ENCODE assay signal across 24 mouse cellular contexts in the genomic region with DNA sequence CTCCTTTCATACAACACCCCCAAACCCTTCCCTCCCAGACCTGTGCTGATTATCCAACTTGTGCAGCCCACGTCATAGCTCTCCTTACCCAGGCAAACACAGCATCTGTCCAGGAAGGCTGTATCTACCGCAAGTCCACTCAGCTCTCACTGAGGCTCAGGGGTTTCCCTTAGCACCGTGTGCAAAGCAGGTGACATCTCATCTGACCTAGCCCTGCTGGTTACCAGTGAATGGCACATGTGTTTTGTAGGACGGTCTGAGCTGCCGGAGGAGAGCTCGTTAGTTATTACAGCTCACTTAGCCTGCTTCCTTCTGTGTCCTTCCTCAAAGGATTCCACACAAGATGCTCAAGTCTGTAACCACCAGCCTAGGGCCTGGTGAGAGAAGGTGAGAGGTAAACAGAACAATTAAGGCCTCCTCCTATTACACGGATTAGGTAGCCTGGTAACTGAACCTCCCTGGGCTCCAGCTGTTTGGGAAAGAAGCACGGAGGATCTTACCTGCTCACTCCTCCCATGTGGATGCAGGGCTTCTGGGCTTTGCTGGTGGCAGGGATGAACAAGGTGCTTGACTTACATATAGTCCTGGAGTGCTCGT. TPM values are rescaled to one million over a fixed set of nuclear protein-coding genes. Genes with fewer than 3 reads are reported as not detected.
DNase-seq lines count a peak whose midpoint lies in the region; ATAC-seq and TF ChIP-seq lines count a peak whose summit lies in the region.
"Had no signal": no experiment of that assay in that cellular context is flagged by ENCODE, and none has a peak within 500 bp of the region (broad histone marks: within the 10 kb centered on the region; RNA-seq: fewer than 3 reads in every experiment).

No protein-coding gene starts in this region.

- TF ChIP-seq CTCF in heart, postnatal 0 days (IDR thresholded peaks at IDR 0.05; ENCODE audit: low read depth) = no peak
- TF ChIP-seq CTCF in heart, adult 2 months (IDR thresholded peaks at IDR 0.05) = no peak
- TF ChIP-seq CTCF in stomach, postnatal 0 days (IDR thresholded peaks at IDR 0.05; ENCODE audit: low read depth) = no peak

- no peaks in the 10 kb centered on the region for H3K27me3 ChIP-seq in heart, postnatal 0 days (ENCODE audit: control insufficient read depth, insufficient read depth, low read length)
- H3K27me3 ChIP-seq in heart, adult 2 months (ENCODE audit: control insufficient read depth, insufficient read depth, low read length) = no peaks in the 10 kb centered on the region
- H3K27me3 ChIP-seq in embryonic facial prominence, embryonic 12.5 days = no peaks in the 10 kb centered on the region
- H3K27me3 ChIP-seq in stomach, postnatal 0 days (ENCODE audit: control insufficient read depth, insufficient read depth, low read length) = no peaks in the 10 kb centered on the region
- H3K27me3 ChIP-seq in midbrain, embryonic 10.5 days (ENCODE audit: low read depth, poor library complexity, severe bottlenecking) = no peaks in the 10 kb centered on the region
- H3K27me3 ChIP-seq: heart, embryonic 15.5 days; intestine, embryonic 15.5 days had no signal

- H3K4me2 ChIP-seq in heart, postnatal 0 days (ENCODE audit: low read depth, low read length) = no peak overlapping the region
- H3K4me2 ChIP-seq in embryonic facial prominence, embryonic 12.5 days (replicated peaks) = no peak overlapping the region
- no peak overlapping the region for H3K4me2 ChIP-seq in stomach, postnatal 0 days (replicated peaks; ENCODE audit: low read depth)
- H3K4me2 ChIP-seq: heart, embryonic 15.5 days; hindbrain, embryonic 14.5 days; intestine, embryonic 15.5 days had no signal

- peak; percentile 16 for DNase-seq in embryo, embryonic 10 days (ENCODE audit: low spot score)
- DNase-seq in embryo, embryonic 9.5 days (ENCODE audit: extremely low spot score) = no peak
- DNase-seq in heart, postnatal 0 days (ENCODE audit: low spot score) = no peak
- no peak for DNase-seq in heart, adult 2 months
- no peak for DNase-seq in stomach, postnatal 0 days (ENCODE audit: low spot score)
- DNase-seq in kidney, postnatal 4 days = no peak
- DNase-seq in midbrain, embryonic 10.5 days (ENCODE audit: low spot score) = no peak
- DNase-seq: adrenal gland, postnatal 10 days; B cell, adult 2 months; cerebellum, adult 2 months; cerebellum, postnatal 10 days; embryo, embryonic 11 days; kidney, adult 18-20 months had no signal

- no peaks in the 10 kb centered on the region for H3K36me3 ChIP-seq in heart, postnatal 0 days (replicated peaks; ENCODE audit: control insufficient read depth, insufficient read depth, low read length)
- no peaks in the 10 kb centered on the region for H3K36me3 ChIP-seq in heart, adult 2 months (ENCODE audit: control insufficient read depth, insufficient read depth, low read length)
- no peaks in the 10 kb centered on the region for H3K36me3 ChIP-seq in embryonic facial prominence, embryonic 12.5 days
- H3K36me3 ChIP-seq in stomach, postnatal 0 days (ENCODE audit: control insufficient read depth, insufficient read depth, low read length) = no peaks in the 10 kb centered on the region
- no peaks in the 10 kb centered on the region for H3K36me3 ChIP-seq in midbrain, embryonic 10.5 days
- H3K36me3 ChIP-seq: heart, embryonic 15.5 days; hindbrain, embryonic 10.5 days; intestine, embryonic 15.5 days had no signal

- H3K4me3 ChIP-seq in heart, postnatal 0 days (ENCODE audit: low read depth, low read length) = no peak overlapping the region
- H3K4me3 ChIP-seq in heart, adult 2 months = no peak overlapping the region
- H3K4me3 ChIP-seq in embryonic facial prominence, embryonic 12.5 days = no peak overlapping the region
- no peak overlapping the region for H3K4me3 ChIP-seq in stomach, postnatal 0 days (ENCODE audit: low read depth, low read length)
- H3K4me3 ChIP-seq in midbrain, embryonic 10.5 days = no peak overlapping the region
- H3K4me3 ChIP-seq: heart, embryonic 15.5 days; hindbrain, embryonic 10.5 days; intestine, embryonic 15.5 days had no signal

- ATAC-seq in heart, postnatal 0 days (ENCODE audit: insufficient read depth, low read depth) = 0 out of 2 replicates have a peak, but pooled peaks have one; percentile 17
- ATAC-seq in embryonic facial prominence, embryonic 12.5 days (ENCODE audit: insufficient number of reproducible peaks, insufficient read depth, low FRiP score, low TSS enrichment) = peak; percentile 52; the same call in 1 of the 2 replicates
- ATAC-seq in stomach, postnatal 0 days (ENCODE audit: low FRiP score, low TSS enrichment) = no peak
- ATAC-seq: CD4-positive, CD25-positive, alpha-beta regulatory T cell, adult 4 months; forebrain, embryonic 14.5 days; intestine, embryonic 15.5 days had no signal

- H3K27ac ChIP-seq in heart, postnatal 0 days (ENCODE audit: low read depth) = no peak overlapping the region
- H3K27ac ChIP-seq in heart, adult 2 months = no peak overlapping the region
- H3K27ac ChIP-seq in embryonic facial prominence, embryonic 12.5 days = no peak overlapping the region
- H3K27ac ChIP-seq in stomach, postnatal 0 days (replicated peaks) = 0 out of 2 replicates have a peak overlapping the region, but pooled peaks have one; percentile 14
- no peak overlapping the region for H3K27ac ChIP-seq in midbrain, embryonic 10.5 days (replicated peaks)
- H3K27ac ChIP-seq: heart, embryonic 15.5 days; hindbrain, embryonic 10.5 days; hindbrain, embryonic 14.5 days; intestine, embryonic 15.5 days had no signal

- 55% methylated on average over 9 of the region's 9 CpGs for WGBS in heart, postnatal 0 days
- WGBS in heart, adult 2 months = 68% methylated on average over 9 of the region's 9 CpGs
- WGBS in embryonic facial prominence, embryonic 12.5 days = 45% methylated on average over 9 of the region's 9 CpGs
- WGBS in stomach, postnatal 0 days = 55% methylated on average over 9 of the region's 9 CpGs
- 70% methylated on average over 9 of the region's 9 CpGs for WGBS in midbrain, embryonic 10.5 days

- H3K79me2 ChIP-seq in heart, adult 2 months (replicated peaks; ENCODE audit: control insufficient read depth, insufficient read depth, low read length) = no peaks in the 10 kb centered on the region

- TF ChIP-seq EP300 in heart, postnatal 0 days (IDR thresholded peaks at IDR 0.05; ENCODE audit: low read depth) = no peak
- TF ChIP-seq EP300 in heart, adult 2 months (IDR thresholded peaks at IDR 0.05; ENCODE audit: insufficient read depth, low read depth, low read length) = no peak
- no peak for TF ChIP-seq EP300 in stomach, postnatal 0 days (optimal IDR thresholded peaks at IDR 0.05)

- no peaks in the 10 kb centered on the region for H3K9me3 ChIP-seq in heart, postnatal 0 days (replicated peaks; ENCODE audit: control insufficient read depth, low read length)
- H3K9me3 ChIP-seq in embryonic facial prominence, embryonic 12.5 days = no peaks in the 10 kb centered on the region
- H3K9me3 ChIP-seq in stomach, postnatal 0 days (ENCODE audit: control insufficient read depth, low read length) = no peaks in the 10 kb centered on the region
- H3K9me3 ChIP-seq in midbrain, embryonic 10.5 days (replicated peaks) = no peaks in the 10 kb centered on the region
- H3K9me3 ChIP-seq: heart, embryonic 15.5 days; hindbrain, embryonic 10.5 days; intestine, embryonic 15.5 days had no signal

- intact Hi-C loops in heart, adult 2 months (cut with DNase I) = no loop called here

- no peaks in the 10 kb centered on the region for H3K4me1 ChIP-seq in heart, postnatal 0 days (ENCODE audit: control insufficient read depth, insufficient read depth)
- H3K4me1 ChIP-seq in heart, adult 2 months (ENCODE audit: control insufficient read depth, insufficient read depth, low read length) = no peaks in the 10 kb centered on the region
- H3K4me1 ChIP-seq in embryonic facial prominence, embryonic 12.5 days = no peaks in the 10 kb centered on the region
- no peaks in the 10 kb centered on the region for H3K4me1 ChIP-seq in stomach, postnatal 0 days (replicated peaks; ENCODE audit: control insufficient read depth, insufficient read depth)
- H3K4me1 ChIP-seq in midbrain, embryonic 10.5 days = no peaks in the 10 kb centered on the region
- H3K4me1 ChIP-seq: heart, embryonic 15.5 days had no signal

- H3K9ac ChIP-seq in heart, postnatal 0 days (replicated peaks; ENCODE audit: low read depth, low read length) = no peak overlapping the region
- no peak overlapping the region for H3K9ac ChIP-seq in heart, adult 2 months (ENCODE audit: low read depth, low read length)
- H3K9ac ChIP-seq in embryonic facial prominence, embryonic 12.5 days = no peak overlapping the region
- no peak overlapping the region for H3K9ac ChIP-seq in stomach, postnatal 0 days (ENCODE audit: low read length)
- H3K9ac ChIP-seq: heart, embryonic 15.5 days; hindbrain, embryonic 14.5 days; intestine, embryonic 15.5 days had no signal

- no peak for TF ChIP-seq POLR2A in heart, adult 2 months (IDR thresholded peaks at IDR 0.05; ENCODE audit: insufficient read depth, low read depth, low read length)

RNA-seq across cellular contexts. Expression of gene 9430015G10Rik, which starts 11.9 kb away (rescaled TPM):
- total RNA-seq in heart, postnatal 0 days (2014; rRNA removed; ENCODE audit: low replicate concordance) = 6.7 and 14.6 TPM in 2 replicates
- 3.8 and 4.3 TPM in 2 replicates for polyA plus RNA-seq in heart, postnatal 0 days (2015; fragmentation: Nextera tagmentation; extraction: Ambion mirVana)
- total RNA-seq in heart, adult 2 months (2021) = 1 to 10 TPM; 1.7 to 3.5 TPM
- polyA plus RNA-seq in heart, adult 2 months (2012; rRNA removed) = 5.9 and 7.5 TPM in 2 replicates
- 54.8 and 55.5 TPM in 2 replicates for polyA plus RNA-seq in embryonic facial prominence, embryonic 12.5 days (2016; fragmentation: Nextera tagmentation; extraction: Ambion mirVana)
- polyA plus RNA-seq in stomach, postnatal 0 days (2015; fragmentation: Nextera tagmentation; extraction: Ambion mirVana) = 4.9 and 5.4 TPM in 2 replicates
- polyA plus RNA-seq in midbrain, embryonic 10.5 days (2016; fragmentation: Nextera tagmentation; extraction: Ambion mirVana) = 75.3 and 76.5 TPM in 2 replicates

RNA-seq across cellular contexts. Expression of gene Rnf223, which starts 32.4 kb away (rescaled TPM):
- total RNA-seq in heart, postnatal 0 days (2014; rRNA removed; ENCODE audit: low replicate concordance) = not detected in 2 replicates
- polyA plus RNA-seq in heart, postnatal 0 days (2015; fragmentation: Nextera tagmentation; extraction: Ambion mirVana) = not detected in 2 replicates
- under 1 TPM in 1 of 2 experiments, not detected in 1; 0.07 TPM for total RNA-seq in heart, adult 2 months (2021)
- polyA plus RNA-seq in heart, adult 2 months (2012; rRNA removed) = 0.09 and 0.14 TPM in 2 replicates
- 0.43 and 0.61 TPM in 2 replicates for polyA plus RNA-seq in embryonic facial prominence, embryonic 12.5 days (2016; fragmentation: Nextera tagmentation; extraction: Ambion mirVana)
- 7.6 and 7.7 TPM in 2 replicates for polyA plus RNA-seq in stomach, postnatal 0 days (2015; fragmentation: Nextera tagmentation; extraction: Ambion mirVana)
- 0.79 and 0.93 TPM in 2 replicates for polyA plus RNA-seq in midbrain, embryonic 10.5 days (2016; fragmentation: Nextera tagmentation; extraction: Ambion mirVana)
- total RNA-seq: gastrocnemius, adult 8-10 months had no signal
- polyA plus RNA-seq: CD4-positive, CD25-positive, alpha-beta regulatory T cell, adult 4 months had no signal

RNA-seq across cellular contexts. Expression of gene Ttll10, which starts 38.7 kb away (rescaled TPM):
- not detected in 2 replicates for total RNA-seq in heart, postnatal 0 days (2014; rRNA removed; ENCODE audit: low replicate concordance)
- polyA plus RNA-seq in heart, postnatal 0 days (2015; fragmentation: Nextera tagmentation; extraction: Ambion mirVana) = 0.08 TPM in 1 of 2 replicates, not detected in the other
- not detected for total RNA-seq in heart, adult 2 months (2021)
- 0.32 and 1.1 TPM in 2 replicates for polyA plus RNA-seq in heart, adult 2 months (2012; rRNA removed)
- polyA plus RNA-seq in embryonic facial prominence, embryonic 12.5 days (2016; fragmentation: Nextera tagmentation; extraction: Ambion mirVana) = 1.0 and 1.5 TPM in 2 replicates
- polyA plus RNA-seq in stomach, postnatal 0 days (2015; fragmentation: Nextera tagmentation; extraction: Ambion mirVana) = 2.7 TPM in 2 replicates
- polyA plus RNA-seq in midbrain, embryonic 10.5 days (2016; fragmentation: Nextera tagmentation; extraction: Ambion mirVana) = 0.30 TPM in 1 of 2 replicates, not detected in the other
- total RNA-seq: gastrocnemius, adult 8-10 months; gastrocnemius, postnatal 4 days; heart, postnatal 25 days; MEL had no signal
- polyA plus RNA-seq: forebrain, embryonic 14.5 days had no signal
